Mouse (Mus musculus) right cerebral cortex, postnatal 25 days (tissue): ENCODE data around the gene Fgfr2.
A peak's percentile ranks its signal among the peaks of the same experiment; 100 is the strongest.
"Not testable (repeated sequence)": the region's sequence is repeated elsewhere in the genome, so short reads cannot be mapped to it uniquely, and the experiment has no call there.

Experiments used
- DNase-seq: peaks from one replicate; pipeline ENCODE4 v3.0.0; 2022

The Fgfr2 gene

GRCm38 (mm10) chr7:130432141-130432540, 2691.0 kb downstream of the Fgfr2 start:
- no peak for DNase-seq

- no peak for DNase-seq
Observed at GRCm38 (mm10) chr7:130426586-130426985, 2696.6 kb downstream of the Fgfr2 start.

GRCm38 (mm10) chr7:130425991-130426390, 2697.2 kb downstream of the Fgfr2 start:
- no peak for DNase-seq

- DNase-seq, result no peak
Observed at GRCm38 (mm10) chr7:130419961-130420360, 2703.2 kb downstream of the Fgfr2 start.

- no peak for DNase-seq
Observed at GRCm38 (mm10) chr7:130407622-130408021, 2715.5 kb downstream of the Fgfr2 start.

- no peak for DNase-seq
Observed at GRCm38 (mm10) chr7:130403346-130403745, 2719.8 kb downstream of the Fgfr2 start.

- DNase-seq, result no peak
Observed at GRCm38 (mm10) chr7:130394697-130395096, 2728.5 kb downstream of the Fgfr2 start.

- DNase-seq, result not testable (repeated sequence)
Observed at GRCm38 (mm10) chr7:130390060-130390459, 2733.1 kb downstream of the Fgfr2 start.

GRCm38 (mm10) chr7:130386308-130386707, 2736.8 kb downstream of the Fgfr2 start:
- no peak for DNase-seq

GRCm38 (mm10) chr7:130385732-130386294, 2737.3 kb downstream of the Fgfr2 start:
- DNase-seq, result no peak

- DNase-seq, result no peak
Observed at GRCm38 (mm10) chr7:130382126-130382525, 2741.0 kb downstream of the Fgfr2 start.

- DNase-seq, result no peak
Observed at GRCm38 (mm10) chr7:130381387-130381951, 2741.7 kb downstream of the Fgfr2 start.

GRCm38 (mm10) chr7:130380769-130381355, 2742.3 kb downstream of the Fgfr2 start:
- DNase-seq, result peak; percentile 17

- no peak for DNase-seq
Observed at GRCm38 (mm10) chr7:130380367-130380766, 2742.8 kb downstream of the Fgfr2 start.

GRCm38 (mm10) chr7:130379886-130380285, 2743.3 kb downstream of the Fgfr2 start:
- no peak for DNase-seq

- DNase-seq, result no peak
Observed at GRCm38 (mm10) chr7:130378308-130378707, 2744.8 kb downstream of the Fgfr2 start.

GRCm38 (mm10) chr7:130374311-130374710, 2748.8 kb downstream of the Fgfr2 start:
- DNase-seq, result no peak

- no peak for DNase-seq
Observed at GRCm38 (mm10) chr7:130368827-130369641, 2754.1 kb downstream of the Fgfr2 start.

- no peak for DNase-seq
Observed at GRCm38 (mm10) chr7:130368036-130368826, 2754.9 kb downstream of the Fgfr2 start.

GRCm38 (mm10) chr7:130367222-130368035, 2755.7 kb downstream of the Fgfr2 start:
- no peak for DNase-seq

GRCm38 (mm10) chr7:130365711-130366110, 2757.4 kb downstream of the Fgfr2 start:
- no peak for DNase-seq
